Mouse (Mus musculus) midbrain, embryonic 14.5 days (tissue): ENCODE measurements around the gene Ubac1. TPM values are rescaled to one million over a fixed set of nuclear protein-coding genes. Genes with fewer than 3 reads are reported as not detected.

Experiments
- ATAC-seq: fragments of 200-750 bp; cut with Nextera tagmentation; 2 replicates; pipeline ENCODE4 v1.8.0; 2017; ENCODE audit warnings: moderate number of reproducible peaks, moderate library complexity; ENCODE audit not compliant: low FRiP score, low TSS enrichment
- DNase-seq: peaks from one replicate; pipeline ENCODE4 v3.0.0-alpha.2; 2015
- H3K27ac ChIP-seq: fragments of 300-500 bp; sonication (generic); replicated peaks from 2 replicates; pipeline ENCODE4 v1.5.1; 2014; ENCODE audit warnings: mild to moderate bottlenecking, low read depth, low read length, moderate library complexity
- H3K27me3 ChIP-seq: fragments of 300-500 bp; sonication (generic); 2 replicates; pipeline ENCODE4 v1.6.1; 2014; ENCODE audit warnings: low read length, control low read depth, mixed read lengths; ENCODE audit not compliant: control insufficient read depth, insufficient read depth
- H3K36me3 ChIP-seq: fragments of 300-500 bp; sonication (generic); 2 replicates; pipeline ENCODE4 v1.6.1; 2014; ENCODE audit warnings: low read length, control low read depth; ENCODE audit not compliant: control insufficient read depth, insufficient read depth
- H3K4me1 ChIP-seq: fragments of 300-500 bp; sonication (generic); 2 replicates; pipeline ENCODE4 v1.6.1; 2014; ENCODE audit warnings: mild to moderate bottlenecking, antibody characterized with exemption, low read length, control low read depth; ENCODE audit not compliant: control insufficient read depth, insufficient read depth
- H3K4me2 ChIP-seq: fragments of 300-500 bp; sonication (generic); 2 replicates; pipeline ENCODE4 v1.6.1; 2014; ENCODE audit warnings: mild to moderate bottlenecking, low read length, moderate library complexity
- H3K4me3 ChIP-seq: fragments of 300-500 bp; sonication (generic); replicated peaks from 2 replicates; pipeline ENCODE4 v1.5.1; 2014; ENCODE audit warnings: low read depth, low read length
- H3K9ac ChIP-seq: fragments of 300-500 bp; sonication (generic); replicated peaks from 2 replicates; pipeline ENCODE4 v1.6.1; 2014; ENCODE audit warnings: mild to moderate bottlenecking, low read length, moderate library complexity
- H3K9me3 ChIP-seq: fragments of 300-500 bp; sonication (generic); 2 replicates; pipeline ENCODE4 v1.6.1; 2016; ENCODE audit warnings: low read length, control low read depth, mixed read lengths; ENCODE audit not compliant: control insufficient read depth
- WGBS: fragments of 180-500 bp; shearing (Covaris S2); extraction: QIAGEN DNeasy Blood & Tissue Kit; methylation state at CpG from one replicate; pipeline ENCODE4 v1.1.7; 2014; 5-methylcytosine and 5-hydroxymethylcytosine counted together
- polyA plus RNA-seq: library from polyadenylated mRNA; unstranded; fragments of >200 nt; fragmentation: Nextera tagmentation; extraction: Ambion mirVana; gene quantifications from 2 replicates; pipeline ENCODE4 v1.2.1, GENCODE M21; 2014

Gene Ubac1
- polyA plus RNA-seq, 1 experiment from 2014 or later: 122 TPM

DNA sequence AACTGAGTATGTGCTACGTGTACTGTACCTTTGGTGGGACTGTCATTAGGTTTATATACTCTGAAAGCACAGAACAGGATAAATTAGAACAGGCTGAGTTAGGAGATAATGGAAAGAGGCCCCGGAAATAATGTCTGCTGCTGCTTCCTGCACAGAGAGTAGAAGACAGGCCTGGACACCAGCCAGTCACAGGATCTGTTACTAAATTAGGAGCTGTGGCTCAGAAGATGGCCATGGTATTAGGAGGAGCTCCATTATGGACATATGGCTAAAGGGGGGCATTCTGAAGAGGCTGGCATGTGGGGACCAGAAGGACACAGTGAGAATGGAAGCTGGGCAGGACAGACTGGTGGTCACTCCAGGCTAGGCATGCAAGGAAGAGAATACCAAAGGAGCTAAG is 51.1 kb downstream of the Ubac1 start:
- Histone ChIP-seq H3K27ac (no peak overlapping the region), H3K4me1 (no peaks in the 10 kb centered on the region), H3K9me3 (no peaks in the 10 kb centered on the region), H3K36me3 (peaks cover 26% of the 10 kb centered on the region), H3K4me3 (no peak overlapping the region), H3K27me3 (no peaks in the 10 kb centered on the region), H3K9ac (no peak overlapping the region), H3K4me2 (no peak overlapping the region)
- 87% methylated on average over 2 of the region's 2 CpGs for WGBS
- DNase-seq: no peak
- ATAC-seq: no peak

DNA sequence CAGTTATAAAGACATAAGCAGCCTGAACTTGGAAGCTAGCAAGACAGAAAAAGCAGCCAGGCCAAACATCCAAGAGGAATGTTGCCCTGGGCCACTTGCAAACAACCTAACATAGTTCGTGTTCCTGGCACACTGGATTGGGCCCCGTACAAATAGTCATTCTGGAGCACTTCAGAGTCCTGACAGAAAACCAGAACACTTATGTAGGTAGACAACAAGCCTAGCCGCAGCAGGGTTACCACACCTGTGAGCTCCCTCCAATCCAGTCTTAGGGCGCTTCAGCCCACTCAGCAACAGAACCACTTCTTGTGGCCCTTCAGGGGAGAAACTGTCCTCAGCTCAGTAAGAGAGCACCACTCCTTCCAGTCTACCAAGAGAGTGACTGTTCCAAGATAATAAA is 52.2 kb downstream of the Ubac1 start:
- no peak overlapping the region for H3K4me3 ChIP-seq
- no peaks in the 10 kb centered on the region for H3K27me3 ChIP-seq
- no peak overlapping the region for H3K27ac ChIP-seq
- peaks cover 37% of the 10 kb centered on the region for H3K36me3 ChIP-seq
- no peaks in the 10 kb centered on the region for H3K4me1 ChIP-seq
- H3K4me2 ChIP-seq: no peak overlapping the region
- WGBS: 92% methylated on average over 4 of the region's 4 CpGs
- H3K9me3 ChIP-seq: no peaks in the 10 kb centered on the region
- ATAC-seq (no peak), DNase-seq (no peak)
- no peak overlapping the region for H3K9ac ChIP-seq

DNA sequence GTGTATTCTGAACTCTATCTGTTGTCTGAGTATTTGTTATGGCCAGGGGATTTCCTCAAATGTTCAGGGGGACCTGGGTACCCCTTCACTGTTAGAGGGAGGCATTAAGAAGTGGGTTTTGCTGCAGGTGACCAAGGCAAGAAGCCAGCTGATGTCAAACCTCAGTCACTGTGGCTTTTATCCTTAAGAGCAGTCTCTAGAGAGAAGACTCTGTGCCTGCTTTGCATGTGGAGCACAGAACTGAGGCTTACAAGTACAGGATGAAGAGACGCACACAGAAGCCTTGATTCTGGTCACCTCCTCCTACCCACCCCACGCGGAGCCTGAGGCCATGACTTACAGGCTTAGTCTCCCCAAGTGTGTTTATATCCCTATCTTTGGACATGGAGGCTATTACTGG is 72.3 kb downstream of the Ubac1 start:
- Histone ChIP-seq H3K4me3 (no peak overlapping the region), H3K9ac (no peak overlapping the region), H3K36me3 (peaks cover 81% of the 10 kb centered on the region), H3K4me2 (no peak overlapping the region), H3K27me3 (no peaks in the 10 kb centered on the region), H3K4me1 (no peaks in the 10 kb centered on the region), H3K27ac (no peak overlapping the region), H3K9me3 (no peaks in the 10 kb centered on the region)
- DNase-seq (no peak), ATAC-seq (no peak)
- WGBS: 83% methylated on average over 3 of the region's 3 CpGs

Other genes starting within 250 kb of the Ubac1 start
- not detected in 2 replicates for gene Lcn11, start 244.7 kb downstream of the Ubac1 start, polyA plus RNA-seq
- not detected in 2 replicates for gene Gm13539, start 239.5 kb downstream of the Ubac1 start, polyA plus RNA-seq
- not detected in 2 replicates for gene Glt6d1, start 205.9 kb downstream of the Ubac1 start, polyA plus RNA-seq
- not detected in 2 replicates for gene Lcn9, start 198.6 kb downstream of the Ubac1 start, polyA plus RNA-seq
- not detected in 2 replicates for gene Sohlh1, start 174.5 kb downstream of the Ubac1 start, polyA plus RNA-seq
- 10.1 and 11.3 TPM in 2 replicates for gene Kcnt1, start 158.0 kb downstream of the Ubac1 start, polyA plus RNA-seq
- 82.1 and 95.9 TPM in 2 replicates for gene Camsap1, start 38.5 kb downstream of the Ubac1 start, polyA plus RNA-seq
- 8.2 and 10.3 TPM in 2 replicates for gene Nacc2, start 101.5 kb upstream of the Ubac1 start, polyA plus RNA-seq
- not detected in 2 replicates for gene Lhx3, start 186.5 kb upstream of the Ubac1 start, polyA plus RNA-seq
- 11.9 and 15.5 TPM in 2 replicates for gene Qsox2, start 215.8 kb upstream of the Ubac1 start, polyA plus RNA-seq